Mouse (Mus musculus) neural tube, embryonic 10.5 days (tissue): ENCODE measurements around the gene Abcd4.

Experiments used
- DNase-seq: peaks from one replicate; pipeline ENCODE4 v3.0.0-alpha.2; 2017; ENCODE audit warnings: low spot score; ENCODE audit errors: extremely low spot score

The Abcd4 gene

GRCm38 (mm10) chr12:84572341-84572720 lies 44.9 kb downstream of the Abcd4 start:
- DNase-seq, result peak; percentile 40

GRCm38 (mm10) chr12:84571466-84572340 lies 45.5 kb downstream of the Abcd4 start:
- DNase-seq, result peak; percentile 62

- DNase-seq, result peak; percentile 54
Observed at GRCm38 (mm10) chr12:84570694-84571415, 46.4 kb downstream of the Abcd4 start.

- DNase-seq, result peak; percentile 64
Observed at GRCm38 (mm10) chr12:84569976-84570693, 47.1 kb downstream of the Abcd4 start.

- DNase-seq, result peak; percentile 55
Observed at GRCm38 (mm10) chr12:84569336-84569970, 47.8 kb downstream of the Abcd4 start, which contains the start of gene Vsx2. TSS of gene Vsx2 (plus strand) at chr12:84569762.

- no peak for DNase-seq
Observed at GRCm38 (mm10) chr12:84567576-84567975, 49.6 kb downstream of the Abcd4 start.

GRCm38 (mm10) chr12:84562558-84562957 lies 54.7 kb downstream of the Abcd4 start:
- no peak for DNase-seq

GRCm38 (mm10) chr12:84555218-84555617 lies 62.0 kb downstream of the Abcd4 start:
- DNase-seq, result no peak
